Mouse (Mus musculus): Measurements from ENCODE around the gene Syt14.

GRCm38 (mm10) chr1:192912101-192912728, 123.4 kb downstream of the Syt14 start:
- TF ChIP-seq CTCF (IDR thresholded peaks at IDR 0.05; ENCODE audit: low read depth): no peak
- TF ChIP-seq EP300 (IDR thresholded peaks at IDR 0.05; ENCODE audit: low read depth): no peak
